Mouse (Mus musculus): ENCODE measurements around the gene Gm3415. TPM values are rescaled to one million over a fixed set of nuclear protein-coding genes. Genes with fewer than 3 reads are reported as not detected.
A peak's percentile ranks its signal among the peaks of the same experiment; 100 is the strongest.
"Not testable (repeated sequence)": the region's sequence is repeated elsewhere in the genome, so short reads cannot be mapped to it uniquely, and the experiment has no call there.

The Gm3415 gene
- polyA plus RNA-seq, 1 experiment from 2014 or later, result not detected

- Histone ChIP-seq H3K27me3 (ENCODE audit: low read depth, poor library complexity, severe bottlenecking) (peaks cover 87% of the 10 kb centered on the region), H3K9me3 (replicated peaks) (no peaks in the 10 kb centered on the region), H3K4me1 (peaks cover 18% of the 10 kb centered on the region), H3K36me3 (no peaks in the 10 kb centered on the region), H3K27ac (replicated peaks) (no peak overlapping the region), H3K4me3 (no peak overlapping the region)
- DNase-seq (ENCODE audit: low spot score), result no peak
- 69% methylated on average over 8 of the region's 8 CpGs for WGBS
These were observed 30.6 kb downstream of the Gm3415 start for GRCm38 (mm10) chr5:146586357-146587070.

- H3K4me1 ChIP-seq, result peaks cover 12% of the 10 kb centered on the region; the same call in 1 of the 2 replicates
- no peaks in the 10 kb centered on the region for H3K36me3 ChIP-seq
- 0 out of 2 replicates have a peak, but pooled peaks cover 7% of the 10 kb centered on the region for H3K9me3 ChIP-seq (replicated peaks)
- H3K4me3 ChIP-seq, result no peak overlapping the region
- WGBS, result 89% methylated on average over 4 of the region's 4 CpGs
- no peak overlapping the region for H3K27ac ChIP-seq (replicated peaks)
- DNase-seq (ENCODE audit: low spot score), result no peak
- peaks cover 71% of the 10 kb centered on the region for H3K27me3 ChIP-seq (ENCODE audit: low read depth, poor library complexity, severe bottlenecking)
These were observed 35.1 kb downstream of the Gm3415 start for GRCm38 (mm10) chr5:146590987-146591386.

DNA sequence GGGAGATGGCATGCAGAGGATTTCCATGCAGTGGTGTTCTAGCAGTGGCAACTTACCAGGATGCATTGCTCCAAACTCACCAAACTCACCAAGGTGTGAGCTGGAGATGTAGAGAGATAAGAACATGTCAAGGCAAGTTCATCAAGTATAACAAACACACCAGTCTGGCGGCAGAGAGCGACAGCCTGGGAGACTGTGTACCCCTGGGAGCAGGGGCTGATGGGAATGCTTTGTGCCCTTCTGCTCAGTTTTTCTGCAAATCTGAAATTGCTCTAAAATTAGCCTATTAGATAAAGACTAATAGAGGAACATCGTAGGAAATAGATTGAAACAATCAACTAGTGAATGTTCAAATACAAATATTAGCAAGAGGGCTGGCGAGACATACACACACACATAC lies 35.7 kb downstream of the Gm3415 start:
- Histone ChIP-seq H3K4me3 (no peak overlapping the region), H3K27ac (replicated peaks) (no peak overlapping the region)

DNA sequence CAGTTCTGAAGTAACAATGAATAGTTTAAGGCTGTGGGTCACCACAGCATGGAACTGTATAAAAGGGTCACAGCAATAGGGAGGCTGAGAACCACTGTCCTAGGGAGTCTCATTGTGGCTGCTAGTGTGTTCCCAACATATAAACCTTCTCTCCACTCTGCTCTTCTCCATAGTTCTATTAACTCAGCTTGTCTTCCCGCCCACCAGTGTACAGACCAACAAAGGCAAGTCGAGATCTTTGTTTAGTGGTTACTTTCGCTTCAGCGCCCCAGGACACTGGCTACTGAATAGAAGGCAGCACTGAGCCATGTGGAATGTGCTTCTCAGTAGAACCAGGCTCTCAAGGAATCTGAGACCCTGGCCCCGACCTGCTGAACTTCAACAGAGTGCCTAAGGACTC lies 36.6 kb downstream of the Gm3415 start:
- no peak overlapping the region for H3K4me3 ChIP-seq
- peaks cover 12% of the 10 kb centered on the region; the same call in 1 of the 2 replicates for H3K4me1 ChIP-seq
- peak overlapping the region; percentile 46; the same call in 1 of the 2 replicates for H3K27ac ChIP-seq (replicated peaks)
- no peaks in the 10 kb centered on the region for H3K36me3 ChIP-seq
- peak; percentile 68 for DNase-seq (ENCODE audit: low spot score)
- WGBS, result 29% methylated on average over 5 of the region's 5 CpGs
- peaks cover 55% of the 10 kb centered on the region for H3K27me3 ChIP-seq (ENCODE audit: low read depth, poor library complexity, severe bottlenecking)
- 0 out of 2 replicates have a peak, but pooled peaks cover 7% of the 10 kb centered on the region for H3K9me3 ChIP-seq (replicated peaks)

More for the DNA sequence above, 35.7 kb downstream of the Gm3415 start:
- WGBS, result 90% methylated on average over 4 of the region's 4 CpGs
- H3K27me3 ChIP-seq (ENCODE audit: low read depth, poor library complexity, severe bottlenecking), result peaks cover 64% of the 10 kb centered on the region
- peaks cover 12% of the 10 kb centered on the region; the same call in 1 of the 2 replicates for H3K4me1 ChIP-seq
- no peaks in the 10 kb centered on the region for H3K36me3 ChIP-seq
- no peak for DNase-seq (ENCODE audit: low spot score)
- 0 out of 2 replicates have a peak, but pooled peaks cover 7% of the 10 kb centered on the region for H3K9me3 ChIP-seq (replicated peaks)

GRCm38 (mm10) chr5:146596612-146597502 lies 40.9 kb downstream of the Gm3415 start:
- Histone ChIP-seq H3K27me3 (ENCODE audit: low read depth, poor library complexity, severe bottlenecking) (peaks cover 18% of the 10 kb centered on the region), H3K27ac (replicated peaks) (no peak overlapping the region), H3K4me1 (peaks cover 14% of the 10 kb centered on the region), H3K4me3 (no peak overlapping the region), H3K36me3 (no peaks in the 10 kb centered on the region), H3K9me3 (replicated peaks) (0 out of 2 replicates have a peak, but pooled peaks cover 11% of the 10 kb centered on the region)
- WGBS, result 84% methylated on average over 18 of the region's 18 CpGs
- DNase-seq (ENCODE audit: low spot score), result no peak

DNA sequence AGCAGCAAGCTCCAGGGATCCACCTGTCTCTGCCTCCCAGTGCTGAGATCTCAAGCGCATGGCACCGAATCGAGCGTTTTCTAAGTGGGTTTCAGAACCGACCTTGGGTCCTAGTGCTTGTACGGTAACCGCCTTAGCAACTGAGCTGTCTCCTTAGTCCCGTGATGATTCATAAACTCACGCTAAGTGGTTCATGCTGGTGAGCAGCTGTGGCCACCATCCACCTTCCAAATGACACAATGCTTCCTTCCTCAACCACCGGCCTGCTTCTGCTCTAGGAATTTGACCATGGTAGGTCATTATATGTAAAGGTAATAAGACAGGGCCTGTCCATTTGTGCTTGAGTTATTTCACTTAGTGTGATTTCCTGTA lies 41.6 kb downstream of the Gm3415 start:
- H3K27me3 ChIP-seq (ENCODE audit: low read depth, poor library complexity, severe bottlenecking), result peaks cover 18% of the 10 kb centered on the region
- peaks cover 8% of the 10 kb centered on the region for H3K4me1 ChIP-seq
- H3K27ac ChIP-seq (replicated peaks), result no peak overlapping the region
- no peak for DNase-seq (ENCODE audit: low spot score)
- no peaks in the 10 kb centered on the region for H3K36me3 ChIP-seq
- WGBS, result 92% methylated on average over 10 of the region's 10 CpGs
- H3K4me3 ChIP-seq, result no peak overlapping the region
- H3K9me3 ChIP-seq (replicated peaks), result 0 out of 2 replicates have a peak, but pooled peaks cover 11% of the 10 kb centered on the region

GRCm38 (mm10) chr5:146598215-146599119 lies 42.5 kb downstream of the Gm3415 start:
- DNase-seq (ENCODE audit: low spot score), result no peak
- whole genome bisulfite sequencing, result 81% methylated on average over 27 of the region's 27 CpGs
- no peak overlapping the region for H3K27ac ChIP-seq (replicated peaks)
- no peak overlapping the region for H3K4me3 ChIP-seq
- H3K4me1 ChIP-seq, result peaks cover 3% of the 10 kb centered on the region; the same call in 1 of the 2 replicates
- 0 out of 2 replicates have a peak, but pooled peaks cover 11% of the 10 kb centered on the region for H3K9me3 ChIP-seq (replicated peaks)
- no peaks in the 10 kb centered on the region for H3K36me3 ChIP-seq
- H3K27me3 ChIP-seq (ENCODE audit: low read depth, poor library complexity, severe bottlenecking), result peaks cover 18% of the 10 kb centered on the region

GRCm38 (mm10) chr5:146599216-146599615 lies 43.3 kb downstream of the Gm3415 start:
- H3K27me3 ChIP-seq (ENCODE audit: low read depth, poor library complexity, severe bottlenecking), result peaks cover 12% of the 10 kb centered on the region; the same call in 1 of the 2 replicates
- H3K4me3 ChIP-seq; H3K36me3 ChIP-seq; H3K9me3 ChIP-seq (replicated peaks); H3K4me1 ChIP-seq; H3K27ac ChIP-seq (replicated peaks); DNase-seq (ENCODE audit: low spot score): not testable (repeated sequence)
- 84% methylated on average over 7 of the region's 7 CpGs for WGBS

GRCm38 (mm10) chr5:146599970-146600369 lies 44.0 kb downstream of the Gm3415 start:
- H3K4me1 ChIP-seq, result peaks cover 3% of the 10 kb centered on the region; the same call in 1 of the 2 replicates
- no peak overlapping the region for H3K27ac ChIP-seq (replicated peaks)
- H3K4me3 ChIP-seq, result no peak overlapping the region
- peaks cover 5% of the 10 kb centered on the region; the same call in 1 of the 2 replicates for H3K27me3 ChIP-seq (ENCODE audit: low read depth, poor library complexity, severe bottlenecking)
- no peak for DNase-seq (ENCODE audit: low spot score)
- 0 out of 2 replicates have a peak, but pooled peaks cover 3% of the 10 kb centered on the region for H3K9me3 ChIP-seq (replicated peaks)
- 94% methylated on average over 5 of the region's 5 CpGs for WGBS
- H3K36me3 ChIP-seq, result no peaks in the 10 kb centered on the region

DNA sequence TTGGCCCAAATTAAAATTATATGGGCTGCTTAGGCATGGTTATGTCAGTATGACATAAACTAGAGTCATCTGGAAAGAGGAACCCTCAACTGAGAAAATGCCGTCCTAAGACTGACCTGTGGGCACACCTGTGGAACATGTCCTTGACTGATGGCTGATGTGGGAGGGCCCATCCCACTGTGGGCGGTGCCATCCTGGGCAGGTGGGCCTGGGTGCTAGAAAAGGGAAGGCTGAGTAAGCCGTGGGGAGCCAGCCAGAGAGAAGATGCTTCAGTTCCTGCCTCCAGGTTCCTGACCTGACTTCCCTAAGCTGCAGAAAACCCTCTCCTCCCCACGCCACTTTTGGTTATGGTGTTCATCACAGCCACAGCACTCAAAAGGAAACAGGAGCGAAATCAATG lies 50.3 kb downstream of the Gm3415 start:
- Histone ChIP-seq H3K9me3 (replicated peaks) (no peaks in the 10 kb centered on the region), H3K27ac (replicated peaks) (no peak overlapping the region), H3K27me3 (ENCODE audit: low read depth, poor library complexity, severe bottlenecking) (no peaks in the 10 kb centered on the region), H3K4me1 (peaks cover 12% of the 10 kb centered on the region), H3K36me3 (no peaks in the 10 kb centered on the region), H3K4me3 (no peak overlapping the region)
- WGBS, result 81% methylated on average over 5 of the region's 5 CpGs
- DNase-seq (ENCODE audit: low spot score), result no peak

- no peak overlapping the region for H3K27ac ChIP-seq (replicated peaks)
- no peak overlapping the region for H3K4me3 ChIP-seq
- WGBS, result 92% methylated on average over 5 of the region's 5 CpGs
- peaks cover 14% of the 10 kb centered on the region for H3K4me1 ChIP-seq
- H3K27me3 ChIP-seq (ENCODE audit: low read depth, poor library complexity, severe bottlenecking), result no peaks in the 10 kb centered on the region
- no peaks in the 10 kb centered on the region for H3K9me3 ChIP-seq (replicated peaks)
- DNase-seq (ENCODE audit: low spot score), result no peak
- no peaks in the 10 kb centered on the region for H3K36me3 ChIP-seq
These were observed 51.0 kb downstream of the Gm3415 start for GRCm38 (mm10) chr5:146606895-146607294.

- H3K27ac ChIP-seq (replicated peaks), result no peak overlapping the region
These were observed 51.9 kb downstream of the Gm3415 start for GRCm38 (mm10) chr5:146607816-146608215.

More at GRCm38 (mm10) chr5:146607816-146608215, 51.9 kb downstream of the Gm3415 start:
- peaks cover 15% of the 10 kb centered on the region for H3K4me1 ChIP-seq
- 81% methylated on average over 5 of the region's 5 CpGs for WGBS
- no peak overlapping the region for H3K4me3 ChIP-seq
- H3K36me3 ChIP-seq, result no peaks in the 10 kb centered on the region
- DNase-seq (ENCODE audit: low spot score), result no peak
- no peaks in the 10 kb centered on the region for H3K27me3 ChIP-seq (ENCODE audit: low read depth, poor library complexity, severe bottlenecking)
- no peaks in the 10 kb centered on the region for H3K9me3 ChIP-seq (replicated peaks)
